Mouse (Mus musculus) neural tube, embryonic 15.5 days (tissue): ENCODE results near the gene Gm49721. TPM values are rescaled to one million over a fixed set of nuclear protein-coding genes. Genes with fewer than 3 reads are reported as not detected.

ENCODE experiments used
- polyA plus RNA-seq: library from polyadenylated mRNA; unstranded; fragments of >200 nt; fragmentation: Nextera tagmentation; extraction: Ambion mirVana; gene quantifications from 2 replicates; pipeline ENCODE4 v1.2.1, GENCODE M21; 2015

Gene Gm49721
- polyA plus RNA-seq, 1 experiment from 2014 or later, result 0.28 TPM

Other genes with a start within 250 kb of the Gm49721 start
- 48.0 and 90.3 TPM in 2 replicates for gene Ezr, start 196.1 kb upstream of the Gm49721 start, polyA plus RNA-seq
- 56.4 and 57.7 TPM in 2 replicates for gene Rsph3b, start 30.2 kb upstream of the Gm49721 start, polyA plus RNA-seq
- 54.5 and 55.6 TPM in 2 replicates for gene Tagap1, start 17.7 kb upstream of the Gm49721 start, polyA plus RNA-seq
- gene Rnaset2b, start 8.3 kb upstream of the Gm49721 start, polyA plus RNA-seq, result 87.4 and 127 TPM in 2 replicates
- 0.41 and 0.43 TPM in 2 replicates for gene Gm1604a, start 46.7 kb downstream of the Gm49721 start, polyA plus RNA-seq
- 15.0 and 17.9 TPM in 2 replicates for gene Rps6ka2, start 191.2 kb downstream of the Gm49721 start, polyA plus RNA-seq